Mouse (Mus musculus): Measurements from ENCODE around the gene Inpp5a.
A peak's percentile ranks its signal among the peaks of the same experiment; 100 is the strongest.
"Not testable (repeated sequence)": the region's sequence is repeated elsewhere in the genome, so short reads cannot be mapped to it uniquely, and the experiment has no call there.

Inpp5a gene

GRCm38 (mm10) chr7:139399977-139400685 lies 11.2 kb downstream of the Inpp5a start:
- DNase-seq (ENCODE audit: inconsistent ontology term), result no peak

DNA sequence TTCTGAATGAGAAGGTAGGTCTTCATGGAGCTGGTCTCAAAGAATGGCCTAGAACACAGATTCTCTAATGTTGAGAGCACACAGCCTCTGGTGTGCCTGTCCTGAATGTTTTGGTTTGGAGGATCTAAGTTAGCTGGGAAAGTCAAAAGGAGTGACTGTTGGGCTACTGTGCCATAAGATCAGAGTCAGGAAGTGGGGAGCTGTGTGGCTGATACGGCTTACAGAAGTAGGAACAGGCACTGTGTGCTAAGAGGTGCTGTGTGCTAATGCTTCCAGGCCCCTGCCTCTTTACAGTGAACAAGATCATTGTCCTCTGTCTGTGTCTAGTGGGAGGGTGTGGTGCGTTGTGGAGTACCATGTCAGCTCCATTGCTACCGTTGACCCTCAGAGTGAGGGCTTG lies 12.0 kb downstream of the Inpp5a start:
- DNase-seq (ENCODE audit: inconsistent ontology term), result no peak

DNA sequence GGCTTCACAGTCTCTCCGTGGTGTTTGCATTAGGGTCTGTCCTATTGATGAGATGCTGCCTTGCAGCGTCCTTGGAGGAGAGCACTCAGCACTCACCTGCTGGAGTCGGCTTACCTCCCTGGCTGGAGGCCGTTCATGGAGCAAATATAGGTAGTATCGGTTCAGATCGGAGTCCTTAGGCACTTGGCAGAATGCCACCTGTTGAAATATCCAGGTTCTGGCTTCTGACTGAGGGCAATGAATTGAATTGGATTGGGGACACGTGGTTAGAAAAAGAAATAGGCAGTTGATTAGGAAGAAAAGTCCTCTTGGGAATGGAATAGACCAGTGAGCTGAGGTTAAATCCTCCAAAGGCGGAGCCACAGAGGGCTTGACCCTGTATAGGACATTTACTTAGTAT lies 12.9 kb downstream of the Inpp5a start:
- no peak for DNase-seq (ENCODE audit: inconsistent ontology term)

GRCm38 (mm10) chr7:139402721-139403120 lies 13.8 kb downstream of the Inpp5a start:
- DNase-seq (ENCODE audit: inconsistent ontology term), result no peak

GRCm38 (mm10) chr7:139406581-139406980 lies 17.7 kb downstream of the Inpp5a start:
- DNase-seq (ENCODE audit: inconsistent ontology term), result no peak

DNA sequence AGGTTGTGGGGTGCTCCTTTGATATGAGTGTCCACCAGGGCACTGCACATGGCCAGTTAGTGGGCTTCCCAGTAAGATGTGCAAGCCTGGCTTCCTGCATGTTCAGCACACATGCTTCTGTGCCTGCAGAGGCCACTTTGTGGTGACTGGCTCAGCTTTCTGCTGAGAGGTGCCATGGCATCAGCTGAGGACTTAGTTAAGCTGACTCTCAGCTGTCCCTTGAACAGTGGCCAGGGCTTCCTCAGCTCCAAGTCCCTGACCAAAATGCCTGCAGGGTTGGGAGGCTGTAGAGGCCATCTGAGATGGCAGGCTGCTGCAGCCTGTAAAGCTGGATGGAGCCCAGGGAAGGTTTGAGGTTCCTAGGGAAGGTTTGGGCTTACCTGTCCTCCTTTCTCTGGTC lies 19.1 kb downstream of the Inpp5a start:
- no peak for DNase-seq (ENCODE audit: inconsistent ontology term)

DNA sequence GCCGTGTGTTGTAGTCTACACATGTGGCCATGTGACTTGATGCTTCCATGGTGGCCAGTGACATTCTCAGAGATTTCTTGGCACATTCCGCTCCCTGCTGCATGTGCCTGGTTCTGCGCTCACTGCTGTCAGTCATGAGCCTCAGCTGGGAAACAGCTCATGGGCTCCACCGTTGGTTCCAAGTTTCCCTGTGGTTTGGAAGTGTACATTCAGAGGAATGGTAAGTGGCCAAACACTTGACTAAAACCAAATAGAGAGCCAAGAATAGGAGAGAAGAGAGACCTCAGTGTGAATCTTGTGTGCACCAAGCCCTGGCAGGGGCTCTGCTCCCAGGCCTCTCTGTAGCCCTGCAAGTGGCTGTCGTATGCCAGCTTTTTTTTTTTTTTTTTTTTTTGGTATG lies 21.0 kb downstream of the Inpp5a start:
- DNase-seq (ENCODE audit: inconsistent ontology term), result peak; percentile 43

- DNase-seq (ENCODE audit: inconsistent ontology term), result no peak
These were observed 23.5 kb downstream of the Inpp5a start for GRCm38 (mm10) chr7:139412223-139412950.

DNA sequence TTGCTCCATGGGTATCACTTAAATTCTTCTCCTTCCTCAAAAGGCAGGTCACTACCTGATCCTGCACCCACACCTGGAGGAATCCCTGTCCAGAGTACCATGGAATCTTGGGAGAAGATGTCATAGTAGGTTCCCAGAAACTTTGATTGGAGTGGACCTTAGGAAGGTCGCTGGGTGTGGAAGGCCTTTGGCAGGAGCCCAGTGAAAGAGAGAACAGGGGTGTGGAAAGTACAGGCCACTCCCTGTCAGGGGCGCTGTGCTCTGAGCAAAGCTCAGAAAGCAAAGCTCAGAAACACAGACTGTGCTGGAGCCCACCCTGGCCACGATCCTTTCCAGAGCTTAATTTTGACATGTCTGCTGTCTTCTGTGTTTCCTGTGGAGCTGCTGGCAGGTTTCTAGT lies 24.5 kb downstream of the Inpp5a start:
- no peak for DNase-seq (ENCODE audit: inconsistent ontology term)

DNA sequence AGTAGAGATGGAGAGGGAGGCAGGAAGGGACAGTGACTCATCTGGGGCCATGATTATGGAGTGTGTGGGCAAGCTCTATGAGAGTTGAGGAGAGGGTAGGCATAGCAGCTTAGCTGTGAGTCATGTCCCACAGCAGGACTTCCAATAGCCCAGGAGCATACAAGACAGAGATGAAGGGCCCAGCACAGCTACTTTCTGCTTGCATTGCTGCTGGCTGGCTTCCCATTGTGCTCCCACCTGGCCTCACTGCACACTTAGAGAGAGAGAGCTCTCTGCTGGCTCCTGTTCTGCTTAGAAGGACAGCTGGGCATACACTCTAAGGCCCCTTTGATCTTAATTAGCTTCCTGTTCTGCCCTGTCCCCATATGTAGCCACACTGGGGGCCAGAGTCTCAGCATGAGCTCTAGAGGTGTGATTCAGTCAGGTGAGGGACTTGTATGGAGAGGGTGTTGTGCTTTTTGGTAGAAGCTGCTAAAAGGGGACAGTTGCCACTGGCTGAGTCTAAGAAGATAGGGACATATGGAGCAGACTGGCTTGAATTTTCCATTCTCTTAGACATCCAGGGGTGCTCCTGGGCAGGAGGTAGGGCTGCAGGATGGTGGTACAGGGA lies 26.8 kb downstream of the Inpp5a start:
- DNase-seq (ENCODE audit: inconsistent ontology term), result peak; percentile 55

GRCm38 (mm10) chr7:139418371-139418770 lies 29.5 kb downstream of the Inpp5a start:
- DNase-seq (ENCODE audit: inconsistent ontology term), result no peak

- DNase-seq (ENCODE audit: inconsistent ontology term), result no peak
These were observed 33.9 kb downstream of the Inpp5a start for GRCm38 (mm10) chr7:139422827-139423226.

GRCm38 (mm10) chr7:139434095-139434830 lies 45.4 kb downstream of the Inpp5a start:
- no peak for DNase-seq (ENCODE audit: inconsistent ontology term)

GRCm38 (mm10) chr7:139434931-139435330 lies 46.0 kb downstream of the Inpp5a start:
- not testable (repeated sequence) for DNase-seq (ENCODE audit: inconsistent ontology term)

- DNase-seq (ENCODE audit: inconsistent ontology term), result no peak
These were observed 46.8 kb downstream of the Inpp5a start for GRCm38 (mm10) chr7:139435749-139436148.

GRCm38 (mm10) chr7:139436951-139437350 lies 48.0 kb downstream of the Inpp5a start:
- DNase-seq (ENCODE audit: inconsistent ontology term), result no peak

DNA sequence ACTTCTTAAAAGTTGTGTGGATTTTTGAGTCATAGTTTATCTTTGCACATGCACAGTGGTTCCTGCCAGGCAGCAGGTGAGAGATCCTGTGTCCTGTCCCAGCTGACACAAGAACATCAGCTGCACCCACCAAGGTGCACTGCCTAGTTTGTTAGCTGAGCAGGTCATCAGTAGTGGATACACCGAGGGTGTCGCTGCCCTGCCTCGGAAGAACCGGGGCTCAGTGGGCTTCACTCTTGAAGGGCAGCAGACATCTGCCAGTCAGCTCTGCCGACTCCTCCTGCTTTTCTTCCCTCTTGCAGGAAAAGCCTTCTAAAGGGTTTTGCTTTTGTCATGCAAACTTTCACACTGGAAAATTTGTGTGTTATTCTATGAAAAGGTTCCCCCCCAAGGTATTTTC lies 48.6 kb downstream of the Inpp5a start:
- DNase-seq (ENCODE audit: inconsistent ontology term), result no peak

DNA sequence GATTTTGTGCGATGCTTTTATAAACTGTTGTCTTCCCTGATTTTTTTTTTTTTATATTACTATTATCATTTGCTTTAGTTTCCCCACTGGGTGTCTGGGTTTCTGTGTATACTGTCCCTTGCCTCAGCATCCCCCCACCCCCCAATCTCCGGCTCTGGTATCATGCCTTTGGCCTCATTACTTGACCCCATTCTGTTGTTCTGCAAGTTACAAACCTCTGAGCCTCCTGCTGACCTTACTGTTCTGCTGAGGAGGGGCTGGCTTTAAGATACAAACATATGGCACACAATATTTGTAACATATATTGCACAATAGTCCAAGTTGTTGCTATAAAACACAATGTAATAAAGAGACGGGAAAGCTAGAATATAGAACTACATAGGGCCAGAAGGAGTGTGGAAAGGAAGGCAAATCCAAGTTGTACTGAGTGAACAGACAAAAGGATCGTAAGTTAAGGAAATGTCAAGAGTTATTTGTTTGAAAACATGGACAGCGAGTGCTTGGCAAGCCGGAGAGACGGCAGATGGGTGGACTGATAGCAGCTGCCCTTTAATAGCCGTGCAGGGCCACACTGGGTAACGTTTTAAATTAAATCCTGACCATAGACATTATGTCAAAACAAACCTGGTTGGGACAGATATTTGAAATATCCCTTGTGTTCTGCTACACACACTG lies 49.2 kb downstream of the Inpp5a start:
- no peak for DNase-seq (ENCODE audit: inconsistent ontology term)

DNA sequence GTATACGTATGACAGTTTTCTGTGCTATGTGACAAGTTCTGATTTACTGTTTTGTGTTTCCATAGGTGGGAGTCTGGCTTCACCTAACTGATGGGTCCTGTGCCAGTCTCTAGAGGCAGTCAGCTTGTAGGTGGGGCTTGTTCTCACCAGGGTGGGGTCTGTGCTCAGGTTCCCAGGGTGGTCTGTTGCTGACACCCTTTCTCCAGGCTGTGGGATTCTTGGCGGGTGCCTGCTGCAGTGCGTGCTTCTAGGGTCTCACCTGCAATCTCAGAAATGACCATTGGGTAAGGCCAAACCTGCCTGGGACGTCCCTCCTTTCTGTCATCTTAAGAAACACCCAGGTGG lies 49.7 kb downstream of the Inpp5a start:
- no peak for DNase-seq (ENCODE audit: inconsistent ontology term)

DNA sequence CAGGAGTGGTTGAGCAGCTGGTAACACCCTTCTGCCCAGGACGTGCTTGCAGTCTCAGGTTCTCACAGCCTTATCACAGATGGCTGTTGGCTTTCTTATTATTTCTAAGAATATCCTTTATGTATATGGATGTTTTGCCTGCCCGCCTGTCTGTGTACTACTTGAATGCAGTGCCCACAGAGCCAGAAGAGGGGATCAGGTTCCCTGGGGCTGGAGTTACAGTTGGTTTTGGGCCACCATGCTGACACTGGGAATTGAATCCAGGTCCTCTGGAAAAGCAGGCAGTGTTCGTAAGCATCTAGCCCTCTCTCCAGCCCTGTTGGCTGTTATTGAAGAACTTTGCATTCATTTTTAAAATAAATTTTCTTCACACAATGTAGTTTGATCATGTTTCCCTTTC lies 50.1 kb downstream of the Inpp5a start:
- no peak for DNase-seq (ENCODE audit: inconsistent ontology term)

DNA sequence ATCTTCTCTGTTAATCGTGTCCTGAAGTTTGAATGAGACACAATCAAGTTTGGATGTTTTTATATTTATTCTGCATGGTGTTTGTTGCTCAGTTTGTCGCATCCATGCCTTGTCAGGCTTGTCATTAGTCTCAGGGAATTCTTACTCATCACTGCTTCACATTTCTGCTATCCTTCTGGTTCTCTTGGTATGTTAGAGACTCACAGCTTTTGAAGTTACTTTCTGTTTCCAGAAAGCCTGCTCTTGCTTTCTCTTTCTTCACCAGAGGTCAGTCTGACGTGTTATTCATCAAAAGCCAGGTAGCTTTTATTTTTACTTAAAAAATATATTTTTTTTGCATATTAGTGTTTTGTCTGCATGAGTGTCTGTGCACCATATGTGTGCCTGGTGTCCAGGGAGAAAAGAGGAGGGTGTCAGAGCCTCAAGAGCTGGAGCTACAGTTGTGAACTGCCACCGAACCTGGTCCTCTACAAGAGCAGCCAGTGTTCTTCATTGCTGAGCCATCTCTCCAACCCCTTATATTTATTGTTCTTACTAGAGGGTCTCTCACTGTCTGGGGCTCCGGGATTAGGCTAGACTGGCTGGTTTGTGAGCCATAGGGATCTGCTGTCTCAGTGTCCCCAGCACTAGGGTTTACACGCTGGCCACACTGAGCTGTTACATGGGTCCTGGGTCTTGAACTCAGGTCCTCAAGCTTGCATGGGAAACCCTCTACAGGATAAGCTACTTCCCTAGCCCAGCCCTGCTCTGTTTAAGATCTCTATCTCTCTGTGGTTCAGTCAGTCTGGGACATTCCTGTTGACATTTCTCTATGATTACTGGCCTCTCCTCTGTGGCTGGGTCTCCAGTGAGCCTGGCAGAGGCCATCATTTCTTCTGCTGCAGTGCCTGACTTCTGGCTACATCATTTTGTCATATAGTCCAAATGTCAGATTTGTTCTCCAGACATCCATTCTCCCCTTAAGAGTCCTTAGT lies 51.3 kb downstream of the Inpp5a start:
- DNase-seq (ENCODE audit: inconsistent ontology term), result peak; percentile 29

All from Muller cell, postnatal 12 days (primary cell).